Mouse (Mus musculus) kidney, postnatal 25 days (tissue): ENCODE data around the gene Rpusd2.

Experiments
- DNase-seq, 2 experiments: peaks; one replicate each; pipeline ENCODE4 v3.0.0; 2021; ENCODE audit warnings: mixed read lengths in 2 of 2

Gene Rpusd2

GRCm38 (mm10) chr2:119032191-119032590 is 2.4 kb upstream of the Rpusd2 start:
- no peak for DNase-seq

DNA sequence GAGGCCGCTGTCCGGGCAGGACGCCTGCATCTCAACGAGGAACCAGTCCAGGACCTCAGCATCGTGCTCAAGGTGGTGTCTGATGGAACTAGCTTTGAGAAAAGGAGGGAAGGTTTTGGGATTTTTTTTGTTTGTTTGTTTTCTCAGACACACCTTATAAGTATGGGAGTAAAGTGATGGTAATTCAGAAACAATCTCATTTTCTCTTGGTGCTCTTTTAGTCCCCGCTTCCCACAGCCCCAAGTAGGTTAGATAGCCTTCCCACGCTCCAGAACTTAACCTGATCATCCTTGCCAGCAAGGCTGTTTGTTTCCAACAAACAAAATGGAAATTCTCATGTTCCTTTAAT is 781 bp downstream of the Rpusd2 start:
- DNase-seq: no peak

DNA sequence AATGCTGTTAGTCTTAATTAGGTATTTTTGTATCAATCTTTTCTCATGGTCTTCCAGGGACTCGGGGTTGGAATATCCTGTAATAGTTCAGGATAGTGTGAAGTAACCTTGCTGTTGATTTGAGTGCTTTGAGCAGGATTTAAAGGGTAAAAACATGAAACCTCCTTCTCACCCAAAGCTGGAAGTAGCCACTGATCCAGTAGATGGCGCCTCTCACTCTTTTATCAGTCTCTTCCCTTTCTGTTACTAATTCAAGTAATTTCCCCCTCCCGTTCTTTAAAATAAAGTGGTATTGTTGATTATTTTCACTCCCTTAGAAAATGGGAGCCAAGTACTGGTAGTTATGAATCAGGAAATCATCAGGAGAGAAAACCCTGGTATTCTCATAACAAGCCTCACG is 6.3 kb downstream of the Rpusd2 start:
- DNase-seq: peak in 1 of 2 experiments; percentile 62

DNA sequence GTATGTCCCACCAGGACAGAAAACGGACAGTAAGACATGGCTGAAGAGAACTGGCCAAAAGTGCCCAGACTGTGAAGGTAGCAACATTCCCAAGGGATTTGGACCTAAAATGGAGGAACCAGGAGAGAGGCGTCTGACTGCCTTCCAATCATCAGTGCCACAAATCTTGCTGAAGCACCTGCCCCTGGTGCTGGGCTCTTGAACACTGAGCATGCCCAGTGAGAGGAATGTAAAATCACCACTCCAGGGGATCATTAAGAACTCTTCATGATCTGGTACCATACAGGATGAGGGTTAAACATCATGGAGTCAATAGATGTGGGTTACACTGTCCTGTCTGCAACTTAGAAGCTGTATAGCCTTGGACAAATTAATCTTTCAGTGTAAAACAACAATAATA is 10.6 kb downstream of the Rpusd2 start:
- no peak for DNase-seq

DNA sequence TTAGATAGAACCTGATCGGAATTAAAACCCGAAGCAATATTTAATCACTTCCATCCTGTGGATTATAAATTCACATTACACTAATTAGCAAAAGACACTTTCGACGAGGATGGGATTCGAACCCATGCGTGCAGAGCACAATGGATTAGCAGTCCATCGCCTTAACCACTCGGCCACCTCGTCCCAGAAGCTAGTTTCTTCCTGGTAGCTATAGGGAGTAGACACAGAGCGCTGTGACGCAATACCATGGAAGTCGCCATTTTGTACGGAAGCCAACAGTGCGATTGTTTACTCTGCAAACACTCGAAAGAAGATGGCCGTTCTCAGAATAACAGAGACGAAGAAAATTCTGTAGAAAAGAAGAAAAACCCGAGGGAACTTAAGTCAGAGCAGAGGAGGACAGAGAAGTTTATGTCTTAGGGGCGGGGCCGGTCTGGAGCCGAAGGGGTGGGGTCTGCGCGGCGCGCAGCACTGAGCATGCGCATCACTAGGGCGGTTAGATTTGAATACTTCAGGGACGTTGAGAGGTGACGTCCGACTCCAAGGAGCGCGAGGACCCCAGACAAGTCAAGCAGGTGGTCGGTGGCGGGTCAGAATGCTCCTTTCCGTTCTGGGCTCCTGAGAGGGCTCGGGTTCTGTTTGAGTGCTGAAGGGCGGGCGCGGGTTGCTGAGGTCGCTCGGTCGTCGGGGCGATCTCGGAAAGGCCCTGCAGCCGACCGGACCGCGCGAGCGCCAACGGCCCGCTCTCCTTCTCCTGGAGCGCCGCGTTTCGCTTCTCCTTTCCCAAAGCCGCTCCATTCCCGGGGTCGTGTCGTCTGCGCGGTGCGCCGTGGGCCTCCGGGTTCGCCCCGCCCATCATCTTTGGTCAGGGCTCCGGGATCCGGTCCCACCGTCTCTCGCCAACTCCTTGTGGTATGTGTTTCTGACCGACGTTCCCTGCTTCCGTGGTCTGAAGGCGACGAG is 12.3 kb downstream of the Rpusd2 start, which contains the start of gene Knl1:
Gene Knl1, plus strand, starts transcription at position 471 of the 963 bp plus-strand sequence.
- peak; percentile 93 to 96 for DNase-seq

- no peak for DNase-seq
Observed at GRCm38 (mm10) chr2:119047849-119048248, 13.3 kb downstream of the Rpusd2 start.

DNA sequence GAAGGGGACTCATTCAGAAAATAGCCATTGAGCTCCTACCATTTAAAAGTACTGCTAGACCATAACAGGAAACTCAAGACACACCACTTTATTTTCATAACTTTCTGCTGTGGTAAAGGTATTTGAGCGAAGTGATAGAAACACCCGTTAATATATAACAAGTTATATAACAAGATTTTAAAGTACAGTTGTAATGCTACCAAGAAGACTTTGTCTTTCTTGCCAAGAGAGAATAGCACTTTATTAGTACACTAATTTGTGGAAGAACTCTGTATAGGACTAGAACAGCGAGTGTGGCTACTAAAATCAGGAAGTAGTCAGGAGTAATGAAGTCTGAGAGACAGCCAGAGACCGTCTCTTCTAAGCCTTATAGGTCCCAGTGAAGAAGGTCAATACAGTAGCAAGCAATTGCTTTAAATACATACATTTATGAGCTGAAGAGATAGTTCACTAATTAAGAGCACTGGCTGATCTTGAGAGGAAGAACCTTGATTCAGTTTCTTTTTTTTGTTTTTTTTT is 15.6 kb downstream of the Rpusd2 start:
- DNase-seq: no peak

DNA sequence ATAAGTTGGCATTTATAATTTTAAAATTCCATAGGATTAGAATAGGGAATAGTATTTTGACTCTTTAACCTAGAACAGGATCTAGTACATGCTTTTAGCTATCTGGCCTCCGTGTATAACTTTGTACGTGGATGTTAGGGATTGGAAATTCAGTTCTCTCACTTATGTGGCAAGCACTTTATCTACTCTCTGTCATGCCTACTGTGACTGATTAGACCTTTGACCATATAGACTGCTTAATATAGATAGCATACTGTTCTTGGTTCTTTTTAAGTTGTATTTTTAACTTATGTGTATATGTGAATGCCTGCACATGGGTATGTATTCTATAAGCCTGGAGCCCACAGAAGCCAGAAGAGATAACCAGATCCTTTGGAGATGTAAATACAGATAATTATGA is 25.5 kb downstream of the Rpusd2 start:
- no peak for DNase-seq

DNA sequence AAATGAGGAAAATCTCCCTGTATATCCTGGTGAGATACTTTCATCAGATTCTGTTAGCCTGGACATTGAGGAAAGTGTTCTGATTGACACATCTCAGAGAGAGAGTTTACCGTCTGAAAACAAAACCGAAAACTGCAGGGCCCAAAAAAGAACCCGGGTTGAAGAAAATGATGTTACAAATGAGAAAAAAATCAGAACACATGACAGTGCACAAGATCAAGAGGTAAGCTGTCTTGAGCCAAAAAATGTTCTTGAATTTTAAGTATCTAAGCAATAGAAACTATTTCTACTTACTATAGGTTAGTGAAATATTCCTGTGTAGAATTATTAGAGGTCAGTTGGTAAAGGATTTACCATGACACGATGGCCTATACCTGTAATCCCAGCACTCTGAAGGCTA is 37.8 kb downstream of the Rpusd2 start:
- no peak for DNase-seq

- DNase-seq: no peak
Observed at GRCm38 (mm10) chr2:119086156-119086555, 51.6 kb downstream of the Rpusd2 start.
